In the genomic region with DNA sequence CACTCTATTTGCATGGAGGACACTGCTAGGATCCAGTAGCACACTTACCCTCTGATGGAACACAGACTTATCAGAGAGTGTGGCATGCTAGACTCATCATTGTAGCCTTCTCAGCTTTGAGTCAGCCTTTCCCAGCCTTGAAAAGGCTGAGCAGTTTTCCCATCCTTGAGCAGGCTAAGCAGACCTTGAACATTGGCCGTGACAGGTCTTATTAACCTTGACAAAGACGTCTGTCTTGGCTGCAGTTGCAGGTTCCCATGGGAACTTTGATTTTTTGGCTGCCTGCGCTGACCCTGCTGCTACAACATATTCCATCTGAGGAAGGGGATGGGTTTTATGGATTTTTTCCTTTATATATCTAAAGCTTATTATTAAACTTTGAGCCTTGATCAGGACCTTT, we compare ENCODE assay signal across 24 mouse cellular contexts. TPM values are rescaled to one million over a fixed set of nuclear protein-coding genes. Genes with fewer than 3 reads are reported as not detected.
A peak's percentile ranks its signal among the peaks of the same experiment; 100 is the strongest.
DNase-seq lines count a peak whose midpoint lies in the region; ATAC-seq and TF ChIP-seq lines count a peak whose summit lies in the region.
"Had no signal": no experiment of that assay in that cellular context is flagged by ENCODE, and none has a peak within 500 bp of the region (broad histone marks: within the 10 kb centered on the region; RNA-seq: fewer than 3 reads in every experiment).

No protein-coding gene starts in this region.

- 43% methylated on average over 3 of the region's 3 CpGs for WGBS in hindbrain, postnatal 0 days
- 73% methylated on average over 3 of the region's 3 CpGs for WGBS in hindbrain, embryonic 12.5 days

- H3K27ac ChIP-seq in hindbrain, postnatal 0 days, result no peak overlapping the region
- no peak overlapping the region for H3K27ac ChIP-seq in hindbrain, embryonic 12.5 days
- H3K27ac ChIP-seq: embryonic facial prominence, embryonic 13.5 days; forebrain, embryonic 12.5 days; heart, embryonic 13.5 days had no signal

- no peaks in the 10 kb centered on the region for H3K4me1 ChIP-seq in hindbrain, postnatal 0 days (ENCODE audit: insufficient read depth, low read length)
- H3K4me1 ChIP-seq in hindbrain, embryonic 12.5 days, result no peaks in the 10 kb centered on the region
- H3K4me1 ChIP-seq in E14TG2a.4 (replicated peaks; ENCODE audit: low read depth, low read length), result peaks cover 53% of the 10 kb centered on the region
- H3K4me1 ChIP-seq: embryonic facial prominence, embryonic 13.5 days; forebrain, embryonic 12.5 days; heart, embryonic 13.5 days had no signal

- ATAC-seq in hindbrain, postnatal 0 days, result no peak
- no peak for ATAC-seq in hindbrain, embryonic 12.5 days (ENCODE audit: low FRiP score)
- ATAC-seq: activated CD4-positive, CD25-positive, alpha-beta regulatory T cell, adult 4 months; forebrain, embryonic 16.5 days; hindbrain, embryonic 16.5 days had no signal

- H3K36me3 ChIP-seq in hindbrain, postnatal 0 days (ENCODE audit: insufficient read depth, low read length), result no peaks in the 10 kb centered on the region
- H3K36me3 ChIP-seq in hindbrain, embryonic 12.5 days, result no peaks in the 10 kb centered on the region
- peaks cover 3% of the 10 kb centered on the region for H3K36me3 ChIP-seq in E14TG2a.4 (ENCODE audit: insufficient read depth, low read length)
- H3K36me3 ChIP-seq: embryonic facial prominence, embryonic 13.5 days; forebrain, embryonic 12.5 days; G1E; heart, embryonic 13.5 days had no signal

- DNase-seq in hindbrain, postnatal 0 days (ENCODE audit: low spot score), result peak; percentile 2
- DNase-seq in R1 (ENCODE audit: low read depth, low spot score), result peak; percentile 36
- DNase-seq in adrenal gland, postnatal 10 days, result peak; percentile 72
- DNase-seq in cerebellum, adult 11 months, result no peak
- no peak for DNase-seq in spleen, postnatal 4 days (ENCODE audit: low spot score in 2 of 2)
- no peak for DNase-seq in gastrocnemius, postnatal 25 days
- DNase-seq: cerebellum, adult 18-20 months; cerebellum, adult 9-11 months; cerebellum, postnatal 36 days; gastrocnemius, postnatal 36 days; heart, adult 11 months; heart, postnatal 36 days; kidney, adult 11 months had no signal

- no peak overlapping the region for H3K9ac ChIP-seq in hindbrain, postnatal 0 days (replicated peaks; ENCODE audit: low read length)
- H3K9ac ChIP-seq in hindbrain, embryonic 12.5 days, result no peak overlapping the region
- H3K9ac ChIP-seq: embryonic facial prominence, embryonic 13.5 days; forebrain, embryonic 12.5 days; heart, embryonic 13.5 days had no signal

- no peak for TF ChIP-seq CTCF in hindbrain, postnatal 0 days (IDR thresholded peaks at IDR 0.05; ENCODE audit: low read depth)
- TF ChIP-seq CTCF in E14TG2a.4 (conservative IDR thresholded peaks at IDR 0.05; ENCODE audit: low read length), result no peak

- H3K4me2 ChIP-seq in hindbrain, postnatal 0 days (ENCODE audit: low read depth, low read length), result no peak overlapping the region
- no peak overlapping the region for H3K4me2 ChIP-seq in hindbrain, embryonic 12.5 days (replicated peaks)
- H3K4me2 ChIP-seq: embryonic facial prominence, embryonic 13.5 days; forebrain, embryonic 12.5 days; heart, embryonic 13.5 days had no signal

- H3K9me3 ChIP-seq in hindbrain, postnatal 0 days (ENCODE audit: low read length), result no peaks in the 10 kb centered on the region
- H3K9me3 ChIP-seq in hindbrain, embryonic 12.5 days (replicated peaks), result no peaks in the 10 kb centered on the region
- peaks cover 7% of the 10 kb centered on the region; the same call in 1 of the 2 replicates for H3K9me3 ChIP-seq in E14TG2a.4 (ENCODE audit: low read length)
- H3K9me3 ChIP-seq: embryonic facial prominence, embryonic 13.5 days; forebrain, embryonic 12.5 days; G1E; heart, embryonic 13.5 days had no signal

- no peaks in the 10 kb centered on the region for H3K27me3 ChIP-seq in hindbrain, postnatal 0 days (ENCODE audit: insufficient read depth, low read length)
- no peaks in the 10 kb centered on the region for H3K27me3 ChIP-seq in hindbrain, embryonic 12.5 days
- no peaks in the 10 kb centered on the region for H3K27me3 ChIP-seq in E14TG2a.4 (ENCODE audit: insufficient read depth, low read length)
- H3K27me3 ChIP-seq: embryonic facial prominence, embryonic 13.5 days; forebrain, embryonic 12.5 days; heart, embryonic 13.5 days had no signal

- no peak overlapping the region for H3K4me3 ChIP-seq in hindbrain, postnatal 0 days (ENCODE audit: low read length)
- no peak overlapping the region for H3K4me3 ChIP-seq in hindbrain, embryonic 12.5 days
- peak overlapping the region; percentile 53 for H3K4me3 ChIP-seq in E14TG2a.4 (replicated peaks; ENCODE audit: low read length)
- H3K4me3 ChIP-seq: embryonic facial prominence, embryonic 13.5 days; forebrain, embryonic 12.5 days; heart, embryonic 13.5 days had no signal

RNA-seq across cellular contexts. Expression of a gene that starts 6.9 kb away (rescaled TPM):
- 0.78 and 3.0 TPM in 2 replicates for total RNA-seq in hindbrain, postnatal 0 days (2014; rRNA removed)
- polyA plus RNA-seq in hindbrain, postnatal 0 days (2015; fragmentation: Nextera tagmentation; extraction: Ambion mirVana), result 0.63 and 1.6 TPM in 2 replicates
- 1.0 and 1.3 TPM in 2 replicates for polyA plus RNA-seq in hindbrain, embryonic 12.5 days (2016; fragmentation: Nextera tagmentation; extraction: Ambion mirVana)
- 1 to 10 TPM in 1 of 2 experiments, under 1 TPM in 1; 0.54 to 1.5 TPM for total RNA-seq in adrenal gland, postnatal 10 days (2021)
- total RNA-seq in gastrocnemius, postnatal 25 days (2021), result under 1 TPM; 0.16 to 0.36 TPM
- polyA plus RNA-seq: C2C12, G1E had no signal

RNA-seq across cellular contexts. Expression of a gene that starts 23.3 kb away (rescaled TPM):
- 4.0 and 12.6 TPM in 2 replicates for total RNA-seq in hindbrain, postnatal 0 days (2014; rRNA removed)
- polyA plus RNA-seq in hindbrain, postnatal 0 days (2015; fragmentation: Nextera tagmentation; extraction: Ambion mirVana), result 3.5 and 3.9 TPM in 2 replicates
- 7.1 and 8.3 TPM in 2 replicates for polyA plus RNA-seq in hindbrain, embryonic 12.5 days (2016; fragmentation: Nextera tagmentation; extraction: Ambion mirVana)
- total RNA-seq in adrenal gland, postnatal 10 days (2021), result 10 to 100 TPM; 11.1 to 13.2 TPM
- 1 to 10 TPM; 3.9 to 4.2 TPM for total RNA-seq in gastrocnemius, postnatal 25 days (2021)

RNA-seq across cellular contexts. Expression of a gene that starts 28.5 kb away (rescaled TPM):
- 1.3 and 2.9 TPM in 2 replicates for total RNA-seq in hindbrain, postnatal 0 days (2014; rRNA removed)
- 1.0 and 2.1 TPM in 2 replicates for polyA plus RNA-seq in hindbrain, postnatal 0 days (2015; fragmentation: Nextera tagmentation; extraction: Ambion mirVana)
- polyA plus RNA-seq in hindbrain, embryonic 12.5 days (2016; fragmentation: Nextera tagmentation; extraction: Ambion mirVana), result 4.6 and 4.9 TPM in 2 replicates
- total RNA-seq in adrenal gland, postnatal 10 days (2021), result 1 to 10 TPM; 4.3 to 4.4 TPM
- 1 to 10 TPM in 1 of 2 experiments, under 1 TPM in 1; 0.64 to 1.1 TPM for total RNA-seq in gastrocnemius, postnatal 25 days (2021)

RNA-seq across cellular contexts. Expression of a gene that starts 52.5 kb away (rescaled TPM):
- total RNA-seq in hindbrain, postnatal 0 days (2014; rRNA removed), result 0.14 and 0.37 TPM in 2 replicates
- 0.24 and 0.33 TPM in 2 replicates for polyA plus RNA-seq in hindbrain, postnatal 0 days (2015; fragmentation: Nextera tagmentation; extraction: Ambion mirVana)
- polyA plus RNA-seq in hindbrain, embryonic 12.5 days (2016; fragmentation: Nextera tagmentation; extraction: Ambion mirVana), result 0.83 and 0.94 TPM in 2 replicates
- total RNA-seq in adrenal gland, postnatal 10 days (2021), result 1 to 10 TPM; 1.7 to 1.9 TPM
- under 1 TPM; 0.23 to 0.32 TPM for total RNA-seq in gastrocnemius, postnatal 25 days (2021)

RNA-seq across cellular contexts. Expression of a gene that starts 52.6 kb away (rescaled TPM):
- not detected in 2 replicates for total RNA-seq in hindbrain, postnatal 0 days (2014; rRNA removed)
- polyA plus RNA-seq in hindbrain, postnatal 0 days (2015; fragmentation: Nextera tagmentation; extraction: Ambion mirVana), result not detected in 2 replicates
- polyA plus RNA-seq in hindbrain, embryonic 12.5 days (2016; fragmentation: Nextera tagmentation; extraction: Ambion mirVana), result not detected in 2 replicates
- total RNA-seq in adrenal gland, postnatal 10 days (2021), result 1 to 10 TPM in 1 of 2 experiments, not detected in 1; 1.7 TPM
- total RNA-seq in gastrocnemius, postnatal 25 days (2021), result 1 to 10 TPM in 1 of 2 experiments, not detected in 1; 1.2 TPM
- total RNA-seq: gastrocnemius, postnatal 36 days had no signal
- polyA plus RNA-seq: forebrain, embryonic 12.5 days; forebrain, embryonic 16.5 days; frontal cortex, adult 2 months; G1E; hindbrain, embryonic 16.5 days had no signal

Comparison
In these comparisons a context has a peak if more than half of its experiments do, and no peak if none do; other contexts are left out.
1. DNase-seq: peak in hindbrain, postnatal 0 days (single experiment), R1 (single experiment) and adrenal gland, postnatal 10 days (single experiment); none in cerebellum, adult 11 months (single experiment), spleen, postnatal 4 days (0 of 2) and gastrocnemius, postnatal 25 days (single experiment).